Mouse (Mus musculus) thymus, adult 2 months (tissue): ENCODE measurements around the gene Fanca. TPM values are rescaled to one million over a fixed set of nuclear protein-coding genes. Genes with fewer than 3 reads are reported as not detected.

Experiments
- DNase-seq: peaks from one replicate; pipeline ENCODE4 v3.0.0; 2021
- H3K27ac ChIP-seq: fragments of 200-500 bp; 2 replicates; pipeline ENCODE4 v1.5.1; 2012; ENCODE audit warnings: low read length, control low read depth; ENCODE audit not compliant: control insufficient read depth, insufficient read depth
- H3K27me3 ChIP-seq: fragments of 200-500 bp; 2 replicates; pipeline ENCODE4 v1.6.1; 2012; ENCODE audit warnings: mild to moderate bottlenecking, low read length, moderate library complexity, mixed read lengths; ENCODE audit not compliant: control insufficient read depth, insufficient read depth
- H3K36me3 ChIP-seq: fragments of 200-500 bp; 2 replicates; pipeline ENCODE4 v1.6.1; 2012; ENCODE audit warnings: mild to moderate bottlenecking, low read length, moderate library complexity; ENCODE audit not compliant: control insufficient read depth, insufficient read depth
- H3K4me1 ChIP-seq: fragments of 200-500 bp; replicated peaks from 2 replicates; pipeline ENCODE4 v1.6.1; 2012; ENCODE audit warnings: low read length; ENCODE audit not compliant: control insufficient read depth, insufficient read depth
- H3K4me3 ChIP-seq: fragments of 200-500 bp; 2 replicates; pipeline ENCODE4 v1.5.1; 2012; ENCODE audit warnings: mild to moderate bottlenecking, low read length, control low read depth, moderate library complexity; ENCODE audit not compliant: control insufficient read depth, insufficient read depth
- CTCF ChIP-seq: fragments of 200-500 bp; IDR thresholded peaks from 2 replicates; pipeline ENCODE4 v1.5.1; 2012; ENCODE audit warnings: mild to moderate bottlenecking, control low read depth, low read length, moderate library complexity, borderline replicate concordance; ENCODE audit not compliant: control insufficient read depth, poor library complexity, insufficient read depth; ENCODE audit errors: extremely low read depth
- POLR2A ChIP-seq: fragments of 200-500 bp; IDR thresholded peaks from 2 replicates; pipeline ENCODE4 v1.6.1; 2012; ENCODE audit warnings: mild to moderate bottlenecking, low read length, control low read depth, moderate library complexity; ENCODE audit not compliant: control insufficient read depth, poor library complexity, insufficient read depth; ENCODE audit errors: extremely low read depth
- WGBS: fragments of 180-500 bp; shearing (Covaris S2); methylation state at CpG from one replicate; pipeline ENCODE4 v1.1.7; 2018; 5-methylcytosine and 5-hydroxymethylcytosine counted together
- polyA plus RNA-seq: library from polyadenylated mRNA; depleted of rRNA; stranded (reverse); fragments of >200 nt; gene quantifications from 2 replicates; pipeline ENCODE4 v1.2.3, GENCODE M21; 2012

Gene Fanca
- polyA plus RNA-seq, 1 experiment: 84.5 TPM

DNA sequence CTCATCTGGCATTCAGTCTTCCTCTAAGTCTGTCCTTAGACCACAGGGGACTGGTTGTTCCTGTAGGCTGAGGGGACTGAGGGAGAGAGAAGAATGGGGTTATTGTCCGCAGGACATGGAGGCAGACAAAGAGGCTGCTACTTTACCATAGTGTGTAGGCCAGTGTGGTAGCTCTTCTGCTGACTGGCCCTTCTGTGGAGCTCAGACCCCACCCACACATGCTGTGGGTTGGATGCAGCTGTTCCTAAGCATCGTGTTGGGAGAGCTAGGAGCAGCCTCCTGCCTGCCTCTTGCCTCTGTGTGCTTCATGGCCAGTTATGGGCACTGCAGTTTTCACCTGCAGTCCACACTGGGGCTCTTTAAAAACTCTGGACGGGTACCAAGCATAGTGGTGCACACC, 61.3 kb downstream of the Fanca start:
- no peak for DNase-seq
- TF ChIP-seq POLR2A (no peak), CTCF (no peak)
- 93% methylated on average over 3 of the region's 3 CpGs for WGBS
- Histone ChIP-seq H3K36me3 (peaks cover 9% of the 10 kb centered on the region; the same call in 1 of the 2 replicates), H3K4me1 (peaks cover 15% of the 10 kb centered on the region), H3K27me3 (no peaks in the 10 kb centered on the region), H3K4me3 (no peak overlapping the region), H3K27ac (no peak overlapping the region)

DNA sequence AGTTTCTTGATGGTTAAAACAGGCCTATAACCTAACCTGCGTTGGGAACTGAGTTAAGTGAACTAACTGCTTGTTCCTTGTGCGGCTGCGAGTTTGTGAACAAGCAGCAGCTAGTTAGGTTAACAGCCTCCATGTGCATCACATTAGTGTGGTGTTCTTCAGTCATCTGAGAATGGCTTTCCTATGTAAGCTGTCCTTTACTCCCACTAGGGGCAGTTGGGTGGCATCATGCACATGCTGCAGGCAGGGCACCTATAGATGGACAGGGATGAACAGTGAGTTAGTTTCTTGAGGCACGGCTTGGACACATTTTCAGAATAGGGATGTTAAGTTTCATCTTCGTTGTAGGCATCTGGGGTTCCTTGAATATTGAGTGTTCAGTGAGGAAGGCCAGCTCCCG, 63.2 kb downstream of the Fanca start:
- TF ChIP-seq CTCF: no peak
- TF ChIP-seq POLR2A: no peak
- 67% methylated on average over 6 of the region's 6 CpGs for WGBS
- peaks cover 4% of the 10 kb centered on the region; the same call in 1 of the 2 replicates for H3K36me3 ChIP-seq
- no peak overlapping the region for H3K27ac ChIP-seq
- no peaks in the 10 kb centered on the region for H3K27me3 ChIP-seq
- peaks cover 15% of the 10 kb centered on the region for H3K4me1 ChIP-seq
- no peak overlapping the region for H3K4me3 ChIP-seq
- no peak for DNase-seq

DNA sequence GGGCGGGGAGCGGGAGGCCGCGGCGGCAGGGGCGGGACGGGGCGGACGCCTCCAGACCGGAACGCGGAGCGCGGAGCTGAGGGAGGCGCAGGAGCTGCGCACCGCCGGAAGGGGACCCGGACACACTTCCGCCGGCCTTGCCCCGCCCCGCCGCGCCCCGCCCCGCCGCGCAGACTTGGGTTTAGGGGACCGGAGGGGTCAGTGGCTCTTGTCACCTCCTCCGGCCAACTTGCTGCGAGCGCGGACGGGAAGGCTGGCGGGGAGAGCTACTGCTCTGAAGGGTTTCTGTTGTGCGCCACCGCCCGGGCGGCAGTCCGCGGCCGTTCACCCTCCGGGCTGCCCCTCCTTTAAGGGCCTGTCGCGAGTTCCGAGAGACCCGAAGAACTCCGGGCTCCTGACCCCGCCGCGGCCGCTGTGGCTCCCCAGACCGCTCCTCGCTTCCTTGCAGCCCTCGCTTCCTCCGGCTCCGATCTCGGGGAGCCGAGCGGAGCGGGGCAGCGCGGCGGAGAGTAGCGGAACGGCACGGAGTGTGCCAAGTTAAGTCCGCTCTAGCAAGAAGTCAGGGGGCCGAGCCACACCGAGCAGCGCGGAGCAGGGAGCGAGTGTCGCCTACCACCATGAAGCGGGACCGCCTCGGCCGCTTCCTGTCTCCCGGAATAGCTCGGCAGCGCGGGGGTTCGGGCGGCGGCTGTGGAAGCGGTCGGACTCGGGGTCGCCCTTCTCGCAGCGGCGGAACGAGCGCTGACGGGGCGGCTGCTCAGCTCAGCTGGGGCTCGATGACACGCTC, 64.1 kb downstream of the Fanca start, which contains the start of the genes Zfp276 and Vps9d1:
Zfp276 (plus strand) TSS at position 97 of the 787 bp plus-strand sequence.
Vps9d1 (minus strand) TSS at position 250 of the 787 bp plus-strand sequence.
- Histone ChIP-seq H3K36me3 (no peaks in the 10 kb centered on the region; the same call in 1 of the 2 replicates), H3K27ac (no peak within 1 kb of the TSS), H3K27me3 (no peaks in the 10 kb centered on the region), H3K4me1 (peaks cover 15% of the 10 kb centered on the region), H3K4me3 (peak within 1 kb of the TSS; percentile 91)
- peak; percentile 82 for DNase-seq
- peak; percentile 37; the same call in 1 of the 2 replicates for TF ChIP-seq POLR2A
- no peak for TF ChIP-seq CTCF
- WGBS: under 1% methylated on average over 99 of the region's 99 CpGs

DNA sequence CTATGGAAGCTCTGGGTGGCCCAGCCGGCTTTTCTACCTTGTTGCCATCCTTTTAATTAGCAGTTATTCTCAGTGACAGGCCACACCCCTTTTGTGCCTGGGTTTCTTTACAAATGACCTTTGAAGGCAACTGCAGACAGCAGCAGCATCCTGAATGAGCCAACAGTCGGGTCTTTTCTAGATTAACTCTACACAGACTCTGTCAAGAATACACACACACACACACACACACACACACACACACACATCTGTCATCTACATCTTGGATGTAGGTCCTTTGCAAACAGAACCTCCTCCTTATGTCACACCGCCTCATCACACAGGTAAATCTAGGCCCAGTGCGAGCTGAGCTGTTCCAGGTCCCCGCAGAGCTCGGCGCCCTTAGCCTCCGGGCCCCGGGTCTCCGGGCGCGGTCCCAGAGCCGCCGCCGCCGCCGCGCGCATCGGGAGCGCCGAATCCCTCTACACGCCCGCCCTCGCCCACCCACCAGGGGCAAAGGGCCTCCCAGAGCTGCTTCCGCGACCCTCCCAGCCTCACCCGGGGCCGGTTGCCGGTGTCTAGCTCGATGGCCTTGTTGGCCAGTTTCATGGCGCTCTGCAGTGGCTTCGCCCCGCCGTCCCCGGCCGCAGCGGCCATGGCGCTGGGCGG, 64.8 kb downstream of the Fanca start:
- no peaks in the 10 kb centered on the region for H3K36me3 ChIP-seq

DNA sequence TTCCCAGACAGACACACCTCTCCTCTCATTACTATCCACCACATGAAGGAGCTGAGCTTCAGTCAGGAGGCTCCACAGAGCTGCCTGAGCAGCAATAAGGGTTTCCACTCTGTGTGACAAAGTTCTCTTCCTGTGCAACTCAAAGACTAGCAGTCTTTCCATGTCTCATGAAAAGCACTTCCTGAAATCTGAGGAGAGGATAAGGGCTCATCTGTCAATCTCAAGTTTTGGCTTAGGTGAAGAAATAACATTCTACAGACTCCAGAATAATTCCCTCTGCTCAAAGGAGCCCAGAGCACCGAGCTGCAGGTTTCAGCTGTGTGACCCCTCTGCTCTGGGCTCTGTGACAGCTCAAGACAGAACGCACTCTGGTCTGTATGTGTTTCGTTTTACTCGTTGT, 65.5 kb downstream of the Fanca start:
- DNase-seq: no peak
- Histone ChIP-seq H3K27ac (no peak overlapping the region), H3K4me3 (no peak overlapping the region), H3K4me1 (peaks cover 15% of the 10 kb centered on the region), H3K27me3 (no peaks in the 10 kb centered on the region), H3K36me3 (peaks cover 5% of the 10 kb centered on the region)
- 51% methylated on average over 4 of the region's 4 CpGs for WGBS
- TF ChIP-seq CTCF (no peak), POLR2A (no peak)

More for the DNA sequence above, 64.8 kb downstream of the Fanca start:
- H3K4me1 ChIP-seq: peaks cover 15% of the 10 kb centered on the region
- no peak for DNase-seq
- 0 out of 2 replicates have a peak, but pooled peaks have one; percentile 23 for TF ChIP-seq POLR2A
- peak; percentile 39; the same call in 1 of the 2 replicates for TF ChIP-seq CTCF
- WGBS: under 1% methylated on average over 40 of the region's 40 CpGs
- peak overlapping the region; percentile 91 for H3K4me3 ChIP-seq
- no peaks in the 10 kb centered on the region for H3K27me3 ChIP-seq
- H3K27ac ChIP-seq: no peak overlapping the region

DNA sequence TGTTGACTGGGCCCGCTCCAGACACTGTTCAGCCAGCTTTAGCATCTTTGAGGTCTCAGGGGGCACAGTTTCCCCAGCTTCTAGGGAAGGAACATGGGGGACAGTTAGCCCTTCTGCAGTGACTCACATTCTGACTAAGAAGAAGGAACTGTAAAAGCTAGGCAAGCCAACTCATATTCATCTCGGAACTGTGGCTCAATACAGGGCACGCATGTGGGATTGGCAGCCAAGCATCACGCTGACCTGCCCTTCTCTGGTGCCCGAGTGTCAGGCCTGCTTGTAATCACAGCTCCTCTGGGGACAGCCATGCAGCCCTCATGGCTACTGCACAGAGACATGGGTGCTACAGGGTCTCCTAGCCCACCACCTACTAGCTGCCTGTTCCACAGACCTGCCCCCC, 67.4 kb downstream of the Fanca start:
- no peaks in the 10 kb centered on the region for H3K27me3 ChIP-seq
- TF ChIP-seq POLR2A: no peak
- no peak for TF ChIP-seq CTCF
- peaks cover 15% of the 10 kb centered on the region for H3K4me1 ChIP-seq
- H3K36me3 ChIP-seq: peaks cover 19% of the 10 kb centered on the region
- no peak overlapping the region for H3K27ac ChIP-seq
- DNase-seq: no peak
- H3K4me3 ChIP-seq: no peak overlapping the region
- WGBS: 96% methylated on average over 5 of the region's 5 CpGs
